Mouse (Mus musculus) lung, embryonic 16.5 days (tissue): ENCODE data around the gene Kcnip1. TPM values are rescaled to one million over a fixed set of nuclear protein-coding genes. Genes with fewer than 3 reads are reported as not detected.

Experiments
- ATAC-seq: fragments of 200-750 bp; cut with Nextera tagmentation; 2 replicates; pipeline ENCODE4 v1.8.0; 2017; ENCODE audit warnings: low read depth, mild to moderate bottlenecking, moderate library complexity
- H3K27ac ChIP-seq: fragments of 300-500 bp; sonication (generic); 2 replicates; pipeline ENCODE4 v1.5.1; 2014; ENCODE audit warnings: mild to moderate bottlenecking, control low read depth, low read length
- H3K27me3 ChIP-seq: fragments of 300-500 bp; sonication (generic); 2 replicates; pipeline ENCODE4 v1.6.1; 2014; ENCODE audit warnings: low read depth, low read length, mixed read lengths; ENCODE audit not compliant: control insufficient read depth, insufficient read depth
- H3K36me3 ChIP-seq: fragments of 300-500 bp; sonication (generic); 2 replicates; pipeline ENCODE4 v1.6.1; 2014; ENCODE audit warnings: low read length; ENCODE audit not compliant: control insufficient read depth, insufficient read depth
- H3K4me1 ChIP-seq: fragments of 300-500 bp; sonication (generic); replicated peaks from 2 replicates; pipeline ENCODE4 v1.6.1; 2014; ENCODE audit warnings: low read length, mixed read lengths; ENCODE audit not compliant: control insufficient read depth, insufficient read depth
- H3K4me2 ChIP-seq: fragments of 300-500 bp; sonication (generic); 2 replicates; pipeline ENCODE4 v1.6.1; 2014; ENCODE audit warnings: low read depth, low read length, control low read depth
- H3K4me3 ChIP-seq: fragments of 300-500 bp; sonication (generic); 2 replicates; pipeline ENCODE4 v1.5.1; 2014; ENCODE audit warnings: mild to moderate bottlenecking, low read length, control low read depth
- H3K9ac ChIP-seq: fragments of 300-500 bp; sonication (generic); 2 replicates; pipeline ENCODE4 v1.6.1; 2014; ENCODE audit warnings: low read length, control low read depth
- H3K9me3 ChIP-seq: fragments of 300-500 bp; sonication (generic); 2 replicates; pipeline ENCODE4 v1.6.1; 2016; ENCODE audit warnings: low read length; ENCODE audit not compliant: control insufficient read depth
- WGBS: fragments of 180-500 bp; shearing (Covaris S2); extraction: QIAGEN DNeasy Blood & Tissue Kit; methylation state at CpG from one replicate; pipeline ENCODE4 v1.1.7; 2014; 5-methylcytosine and 5-hydroxymethylcytosine counted together
- polyA plus RNA-seq: library from polyadenylated mRNA; unstranded; fragments of >200 nt; fragmentation: Nextera tagmentation; extraction: Ambion mirVana; gene quantifications from 2 replicates; pipeline ENCODE4 v1.2.1, GENCODE M21; 2015

Gene Kcnip1
- polyA plus RNA-seq, 1 experiment from 2014 or later, result 0.68 TPM

DNA sequence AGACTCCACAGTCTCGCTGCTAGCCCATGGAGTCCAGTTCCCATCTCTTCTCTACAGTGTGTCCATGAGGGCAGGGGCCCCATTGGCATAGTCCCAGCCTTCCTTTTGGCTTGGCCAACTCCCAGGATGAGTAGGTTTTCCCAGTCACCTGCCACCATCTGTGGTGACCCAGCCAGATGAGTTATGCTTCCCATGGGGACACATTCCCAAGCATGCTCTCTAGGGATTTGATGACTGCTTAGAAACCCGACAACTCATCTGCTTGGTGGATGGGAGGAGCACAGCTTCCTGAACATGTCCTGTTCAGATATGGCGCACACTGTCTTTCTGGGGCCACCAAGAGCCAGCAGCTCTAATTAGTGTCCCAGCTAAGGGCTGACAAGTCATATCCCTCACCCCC, 252.8 kb downstream of the Kcnip1 start:
- Histone ChIP-seq H3K4me1 (peaks cover 11% of the 10 kb centered on the region), H3K9me3 (no peaks in the 10 kb centered on the region), H3K9ac (no peak overlapping the region), H3K27ac (no peak overlapping the region), H3K27me3 (no peaks in the 10 kb centered on the region), H3K36me3 (no peaks in the 10 kb centered on the region), H3K4me3 (no peak overlapping the region), H3K4me2 (no peak overlapping the region)
- ATAC-seq, result no peak
- 69% methylated on average over 3 of the region's 3 CpGs for WGBS

DNA sequence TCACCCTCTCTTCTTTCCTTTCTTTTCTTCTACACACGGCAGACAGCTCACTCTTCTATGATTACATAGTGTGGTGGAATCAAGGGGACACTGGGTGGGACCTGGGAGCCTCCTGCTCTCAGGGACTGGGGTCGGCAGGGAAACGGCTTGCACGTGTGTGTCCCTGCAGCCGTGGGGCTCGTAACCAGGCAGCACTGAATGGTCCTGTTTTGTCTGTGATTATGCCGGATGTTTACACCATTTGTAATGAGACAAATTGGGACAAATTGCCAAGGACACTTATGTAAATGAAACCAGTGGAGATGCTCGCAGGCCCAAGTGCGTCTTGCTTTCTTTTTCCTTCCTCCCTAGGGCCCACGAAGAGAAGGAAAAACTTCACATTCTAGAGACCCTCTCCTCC, 256.5 kb downstream of the Kcnip1 start:
- Histone ChIP-seq H3K4me2 (no peak overlapping the region), H3K4me1 (no peaks in the 10 kb centered on the region), H3K9me3 (no peaks in the 10 kb centered on the region), H3K27ac (no peak overlapping the region), H3K27me3 (no peaks in the 10 kb centered on the region), H3K9ac (no peak overlapping the region), H3K36me3 (no peaks in the 10 kb centered on the region), H3K4me3 (no peak overlapping the region)
- WGBS, result 56% methylated on average over 9 of the region's 10 CpGs
- no peak for ATAC-seq

DNA sequence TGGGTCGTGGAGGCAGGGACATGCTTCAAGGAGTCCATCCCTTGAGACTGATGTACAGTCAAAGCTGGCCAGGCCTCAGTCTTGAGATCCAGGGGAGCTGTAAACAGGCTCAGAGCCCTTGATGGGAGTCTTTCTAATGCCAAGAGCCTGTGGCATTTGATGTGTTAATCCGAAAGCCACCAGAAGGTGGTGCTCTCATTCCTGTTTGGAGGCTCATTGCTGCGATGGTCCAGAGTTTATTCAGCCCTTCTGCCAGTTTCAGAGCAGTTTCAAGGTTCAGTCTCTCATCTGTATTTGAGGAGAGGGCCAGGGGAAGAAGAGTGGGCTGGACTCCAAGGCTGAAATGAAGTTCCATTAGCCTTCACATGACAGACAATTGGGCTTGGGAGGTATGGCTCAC, 259.7 kb downstream of the Kcnip1 start:
- Histone ChIP-seq H3K9ac (no peak overlapping the region), H3K27ac (no peak overlapping the region), H3K4me1 (no peaks in the 10 kb centered on the region), H3K4me3 (no peak overlapping the region), H3K36me3 (no peaks in the 10 kb centered on the region), H3K27me3 (no peaks in the 10 kb centered on the region), H3K9me3 (no peaks in the 10 kb centered on the region), H3K4me2 (no peak overlapping the region)
- whole genome bisulfite sequencing, result 10% methylated on average over 3 of the region's 3 CpGs
- 0 out of 2 replicates have a peak, but pooled peaks have one; percentile 17 for ATAC-seq

DNA sequence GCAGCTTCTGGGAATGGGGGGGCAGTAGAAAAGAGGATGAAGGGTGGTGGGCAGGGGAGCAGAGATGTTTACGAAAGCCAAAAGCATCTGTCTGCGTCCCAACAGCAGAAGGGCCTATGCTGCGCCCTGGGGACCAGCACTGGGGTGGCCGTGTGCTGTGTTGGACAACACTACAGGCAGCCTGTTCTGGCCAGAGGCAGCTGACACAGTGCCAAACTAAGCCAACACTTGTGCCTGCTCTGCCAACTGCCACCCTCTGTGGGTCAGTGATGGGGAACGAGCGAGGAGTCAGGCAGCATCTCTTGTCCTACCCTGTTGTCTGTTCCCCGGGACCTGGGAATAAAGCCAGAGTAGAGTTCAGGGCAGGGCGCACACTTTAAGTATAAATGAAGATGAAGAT, 260.6 kb downstream of the Kcnip1 start:
- WGBS, result 80% methylated on average over 8 of the region's 8 CpGs
- no peak for ATAC-seq

DNA sequence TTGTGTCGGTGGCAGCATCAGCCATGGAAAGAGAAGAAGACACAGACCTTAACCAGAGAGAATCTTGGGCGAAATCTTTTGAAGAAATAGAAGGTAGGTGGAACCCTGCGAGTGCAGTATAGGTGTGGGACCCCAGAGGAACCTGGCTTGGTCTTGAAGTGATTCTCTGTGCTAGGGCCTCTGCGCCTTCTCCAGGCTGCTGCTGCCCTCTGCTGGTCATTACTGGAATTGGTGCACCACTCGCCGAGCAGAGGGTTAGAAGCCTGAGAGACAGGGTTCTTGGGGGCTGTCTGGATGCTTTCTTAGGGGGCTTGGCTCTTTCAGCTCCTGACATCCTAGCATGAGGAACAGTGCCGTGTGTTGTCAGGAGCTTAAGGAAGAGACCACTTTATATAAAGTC, 271.7 kb downstream of the Kcnip1 start:
- Histone ChIP-seq H3K4me1 (no peaks in the 10 kb centered on the region), H3K4me2 (no peak overlapping the region), H3K27me3 (no peaks in the 10 kb centered on the region), H3K9ac (no peak overlapping the region), H3K9me3 (no peaks in the 10 kb centered on the region), H3K27ac (no peak overlapping the region), H3K4me3 (no peak overlapping the region), H3K36me3 (no peaks in the 10 kb centered on the region)
- WGBS, result 19% methylated on average over 7 of the region's 7 CpGs
- 0 out of 2 replicates have a peak, but pooled peaks have one; percentile 28 for ATAC-seq

More for the DNA sequence above, 260.6 kb downstream of the Kcnip1 start:
- no peaks in the 10 kb centered on the region for H3K36me3 ChIP-seq
- H3K27ac ChIP-seq, result no peak overlapping the region
- no peak overlapping the region for H3K4me2 ChIP-seq
- H3K9me3 ChIP-seq, result no peaks in the 10 kb centered on the region
- no peak overlapping the region for H3K9ac ChIP-seq
- no peak overlapping the region for H3K4me3 ChIP-seq
- no peaks in the 10 kb centered on the region for H3K27me3 ChIP-seq
- no peaks in the 10 kb centered on the region for H3K4me1 ChIP-seq

DNA sequence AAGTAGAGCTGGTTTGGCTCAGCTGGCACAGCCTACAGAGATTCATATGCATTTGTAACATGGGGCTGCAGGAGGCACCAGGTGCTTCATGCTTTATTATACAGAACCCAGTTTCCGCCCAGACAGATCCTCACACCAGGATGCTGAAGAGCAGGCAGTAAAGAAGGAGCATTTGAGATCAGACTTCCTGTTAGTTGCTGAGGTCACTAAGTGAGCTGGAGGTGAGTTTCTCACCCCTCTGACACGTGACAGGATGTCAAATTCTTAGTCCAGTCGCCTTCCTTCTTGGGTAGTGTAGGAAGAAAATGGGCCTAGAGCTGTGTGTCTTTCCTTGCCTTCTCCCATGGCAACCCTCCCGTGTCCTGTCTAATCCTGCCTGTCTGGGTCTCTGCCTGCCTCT, 286.2 kb downstream of the Kcnip1 start:
- Histone ChIP-seq H3K4me1 (no peaks in the 10 kb centered on the region), H3K27ac (no peak overlapping the region), H3K9me3 (no peaks in the 10 kb centered on the region), H3K36me3 (no peaks in the 10 kb centered on the region), H3K27me3 (no peaks in the 10 kb centered on the region), H3K4me3 (no peak overlapping the region), H3K9ac (no peak overlapping the region), H3K4me2 (no peak overlapping the region)
- 23% methylated on average over 4 of the region's 4 CpGs for WGBS
- ATAC-seq, result no peak

DNA sequence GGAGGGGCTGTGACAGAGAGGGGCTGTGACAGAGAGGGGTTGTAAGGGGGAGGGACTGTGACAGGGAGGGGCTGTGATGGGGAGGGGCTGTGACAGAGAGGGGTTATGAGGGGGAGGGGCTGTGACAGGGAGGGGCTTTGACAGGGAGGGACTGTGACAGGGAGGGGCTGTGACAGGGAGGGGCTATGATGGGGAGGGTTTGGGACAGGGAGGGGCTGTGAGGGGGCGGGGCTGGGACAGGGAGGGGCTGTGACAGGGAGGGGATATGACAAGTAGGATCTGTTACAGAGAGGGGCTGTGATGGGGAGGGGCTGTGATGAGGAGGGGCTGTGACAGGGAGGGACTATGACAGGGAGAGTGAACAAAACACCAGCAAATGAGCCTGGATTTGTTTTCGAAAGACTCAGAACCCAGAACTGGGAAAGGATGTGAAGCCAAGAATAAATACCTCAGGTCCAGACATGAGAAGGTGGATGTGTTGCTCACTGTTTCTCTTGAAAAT, 290.9 kb downstream of the Kcnip1 start:
- H3K27me3 ChIP-seq, result no peaks in the 10 kb centered on the region
- no peaks in the 10 kb centered on the region for H3K4me1 ChIP-seq
- 33% methylated on average over 1 of the region's 2 CpGs for WGBS
- H3K9me3 ChIP-seq, result no peaks in the 10 kb centered on the region
- H3K9ac ChIP-seq, result no peak overlapping the region
- no peak overlapping the region for H3K4me3 ChIP-seq
- ATAC-seq, result no peak
- H3K27ac ChIP-seq, result no peak overlapping the region
- H3K36me3 ChIP-seq, result no peaks in the 10 kb centered on the region
- no peak overlapping the region for H3K4me2 ChIP-seq

DNA sequence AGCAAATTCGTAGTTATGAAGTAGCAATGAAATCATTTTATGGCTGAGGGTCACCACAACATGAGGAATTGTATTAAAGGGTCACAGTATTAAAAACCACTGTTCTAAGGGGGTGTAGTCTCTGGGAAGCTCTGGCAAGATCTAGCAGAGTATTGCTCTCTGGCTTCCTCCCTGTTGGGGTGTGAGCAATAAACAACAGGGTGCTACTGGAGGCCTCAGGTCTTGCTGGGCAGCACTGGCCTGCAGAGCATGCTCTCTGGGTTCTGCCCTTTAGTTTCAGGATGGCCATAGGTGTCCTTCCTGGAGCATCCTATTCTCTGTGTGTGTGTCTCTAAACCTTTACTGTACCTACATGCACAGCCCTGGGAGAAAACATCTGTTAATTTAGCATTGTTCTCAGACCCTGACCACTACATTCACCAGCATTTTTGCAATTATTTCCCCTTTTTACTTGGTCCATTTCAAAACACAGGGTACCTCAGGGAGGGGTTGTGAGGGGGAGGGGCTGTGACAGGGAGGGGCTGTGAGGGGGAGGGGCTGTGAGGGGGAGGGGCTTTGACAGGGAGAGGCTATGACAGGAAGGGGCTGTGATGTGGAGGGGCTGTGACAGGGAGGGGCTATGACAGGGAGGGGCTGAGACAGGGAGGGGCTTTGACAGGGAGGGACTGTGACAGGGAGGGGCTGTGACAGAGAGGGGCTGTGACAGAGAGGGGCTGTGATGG, 291.6 kb downstream of the Kcnip1 start:
- 59% methylated on average over 1 of the region's 1 CpGs for WGBS
- H3K27ac ChIP-seq, result no peak overlapping the region

DNA sequence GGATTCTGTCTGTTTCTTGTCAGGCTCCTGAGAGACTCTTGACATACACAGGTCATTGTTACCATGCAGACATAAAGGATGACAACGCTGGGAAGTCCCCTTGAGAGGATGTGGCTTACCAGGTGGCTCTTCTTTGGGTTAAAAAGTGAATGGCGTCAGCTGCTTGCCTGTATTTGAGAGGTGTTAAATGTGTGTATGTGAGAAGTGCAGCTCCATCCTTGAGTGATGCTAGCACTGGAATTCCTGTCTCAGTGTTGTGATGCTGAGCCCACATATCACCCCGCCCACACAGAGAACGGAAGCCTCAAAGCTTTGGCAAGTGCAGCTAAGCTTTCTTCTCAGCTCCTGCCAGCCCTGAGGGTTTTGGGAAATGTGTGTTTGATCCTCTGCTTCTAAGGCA, 292.2 kb downstream of the Kcnip1 start:
- H3K36me3 ChIP-seq, result no peaks in the 10 kb centered on the region
- ATAC-seq, result no peak
- no peak overlapping the region for H3K27ac ChIP-seq
- H3K9ac ChIP-seq, result no peak overlapping the region
- no peak overlapping the region for H3K4me3 ChIP-seq
- no peak overlapping the region for H3K4me2 ChIP-seq
- no peaks in the 10 kb centered on the region for H3K27me3 ChIP-seq
- no peaks in the 10 kb centered on the region for H3K4me1 ChIP-seq
- 38% methylated on average over 4 of the region's 4 CpGs for WGBS
- no peaks in the 10 kb centered on the region for H3K9me3 ChIP-seq

More for the DNA sequence above, 291.6 kb downstream of the Kcnip1 start:
- no peaks in the 10 kb centered on the region for H3K4me1 ChIP-seq
- H3K36me3 ChIP-seq, result no peaks in the 10 kb centered on the region
- no peak overlapping the region for H3K9ac ChIP-seq
- no peak overlapping the region for H3K4me3 ChIP-seq
- no peak for ATAC-seq
- no peaks in the 10 kb centered on the region for H3K9me3 ChIP-seq
- no peaks in the 10 kb centered on the region for H3K27me3 ChIP-seq
- H3K4me2 ChIP-seq, result no peak overlapping the region
